Mouse (Mus musculus): ENCODE results near the gene Pex11a.

DNA sequence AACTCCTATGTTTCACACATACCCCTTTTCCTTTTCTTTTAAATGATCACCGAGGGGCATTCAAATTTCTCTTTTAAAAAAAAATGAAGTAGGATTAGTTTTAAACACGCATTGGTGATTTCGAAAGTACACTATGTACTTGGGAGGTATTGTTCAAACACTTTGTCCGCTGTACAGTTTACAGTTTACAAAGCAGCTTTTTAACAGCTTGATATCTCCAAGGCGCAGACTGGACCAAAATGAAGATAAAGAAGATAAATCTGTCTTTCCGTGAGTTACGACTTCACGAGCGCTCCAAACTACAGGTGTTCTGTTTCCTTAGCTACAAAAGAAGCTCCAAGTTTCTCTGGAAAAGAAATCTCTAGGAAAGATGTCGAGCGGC, 663 bp downstream of the Pex11a start:
- TF ChIP-seq CTCF (IDR thresholded peaks at IDR 0.05; ENCODE audit: borderline replicate concordance, extremely low read depth, insufficient read depth, insufficient read length) (no peak), POLR2A (IDR thresholded peaks at IDR 0.05; ENCODE audit: borderline replicate concordance, extremely low read depth, insufficient read depth, insufficient read length, poor library complexity, severe bottlenecking) (no peak)

All from brain, embryonic 14.5 days (tissue).